Mouse (Mus musculus) liver, embryonic 12.5 days (tissue): ENCODE results near the gene Hdac7. TPM values are rescaled to one million over a fixed set of nuclear protein-coding genes. Genes with fewer than 3 reads are reported as not detected.

ENCODE experiments used
- ATAC-seq: fragments of 200-750 bp; cut with Nextera tagmentation; 2 replicates; pipeline ENCODE4 v1.8.0; 2017; ENCODE audit warnings: moderate number of reproducible peaks, mild to moderate bottlenecking, moderate library complexity
- H3K27ac ChIP-seq: fragments of 300-500 bp; sonication (generic); 2 replicates; pipeline ENCODE4 v1.5.1; 2016; ENCODE audit warnings: mild to moderate bottlenecking
- H3K27me3 ChIP-seq: fragments of 300-500 bp; sonication (generic); replicated peaks from 2 replicates; pipeline ENCODE4 v1.6.1; 2016; ENCODE audit warnings: mild to moderate bottlenecking, moderate library complexity
- H3K36me3 ChIP-seq: fragments of 300-500 bp; sonication (generic); 2 replicates; pipeline ENCODE4 v1.6.1; 2016; ENCODE audit warnings: mild to moderate bottlenecking, moderate library complexity
- H3K4me1 ChIP-seq: fragments of 300-500 bp; sonication (generic); 2 replicates; pipeline ENCODE4 v1.6.1; 2016
- H3K4me2 ChIP-seq: fragments of 300-500 bp; sonication (generic); 2 replicates; pipeline ENCODE4 v1.6.1; 2016; ENCODE audit warnings: mild to moderate bottlenecking, moderate library complexity
- H3K4me3 ChIP-seq: fragments of 300-500 bp; sonication (generic); 2 replicates; pipeline ENCODE4 v1.5.1; 2016; ENCODE audit warnings: mild to moderate bottlenecking, moderate library complexity
- H3K9ac ChIP-seq: fragments of 300-500 bp; sonication (generic); 2 replicates; pipeline ENCODE4 v1.6.1; 2016; ENCODE audit warnings: mild to moderate bottlenecking, moderate library complexity
- H3K9me3 ChIP-seq: fragments of 300-500 bp; sonication (generic); replicated peaks from 2 replicates; pipeline ENCODE4 v1.6.1; 2016; ENCODE audit warnings: mild to moderate bottlenecking, moderate library complexity
- WGBS: fragments of 180-500 bp; shearing (Covaris S2); methylation state at CpG from one replicate; pipeline ENCODE4 v1.1.7; 2016; ENCODE audit not compliant: insufficient replicate concordance; 5-methylcytosine and 5-hydroxymethylcytosine counted together
- polyA plus RNA-seq: library from polyadenylated mRNA; unstranded; fragments of >200 nt; fragmentation: Nextera tagmentation; extraction: Ambion mirVana; gene quantifications from 2 replicates; pipeline ENCODE4 v1.2.1, GENCODE M21; 2016

Gene Hdac7
- polyA plus RNA-seq, 1 experiment from 2014 or later = 14.3 TPM

DNA sequence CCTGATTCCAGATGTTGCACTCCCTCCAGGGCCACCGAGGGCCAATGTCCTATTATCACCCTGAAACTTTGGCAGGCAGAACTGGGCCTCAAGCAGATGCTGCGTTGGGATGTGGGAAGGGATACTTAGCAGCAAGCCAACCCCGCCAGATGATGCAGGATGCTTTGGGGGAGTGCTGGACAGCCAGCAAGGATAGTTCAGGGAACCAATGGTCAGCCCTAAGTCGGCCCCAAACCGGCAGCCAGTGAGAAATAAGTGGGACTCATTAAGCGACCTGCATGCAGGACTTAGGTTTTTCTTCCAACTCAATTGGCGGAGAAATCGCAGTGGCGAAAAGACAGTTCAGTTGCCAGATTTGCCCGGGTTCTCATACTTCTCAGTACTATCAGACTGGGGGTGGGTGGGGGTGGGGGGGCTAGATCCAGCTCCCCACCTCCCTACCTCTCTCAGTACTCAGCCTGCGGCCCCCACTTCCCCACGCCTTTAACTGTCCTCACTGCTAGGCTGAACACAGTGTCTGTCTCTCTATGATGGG lies 14.0 kb downstream of the Hdac7 start:
- WGBS = 16% methylated on average over 12 of the region's 12 CpGs

GRCm38 (mm10) chr15:97829432-97829831 lies 14.9 kb downstream of the Hdac7 start:
- H3K36me3 ChIP-seq = no peaks in the 10 kb centered on the region
- H3K9ac ChIP-seq = peak overlapping the region; percentile 1; the same call in 1 of the 2 replicates
- H3K27ac ChIP-seq = no peak overlapping the region
- H3K4me3 ChIP-seq = peak overlapping the region; percentile 76
- H3K4me2 ChIP-seq = peak overlapping the region; percentile 97
- no peak for ATAC-seq
- H3K27me3 ChIP-seq = peaks cover 44% of the 10 kb centered on the region
- H3K9me3 ChIP-seq = no peaks in the 10 kb centered on the region
- peaks cover 90% of the 10 kb centered on the region for H3K4me1 ChIP-seq
- 26% methylated on average over 2 of the region's 2 CpGs for WGBS

More for the DNA sequence above, 14.0 kb downstream of the Hdac7 start:
- H3K27me3 ChIP-seq = peaks cover 44% of the 10 kb centered on the region
- peak overlapping the region; percentile 76 for H3K4me3 ChIP-seq
- H3K9me3 ChIP-seq = no peaks in the 10 kb centered on the region
- H3K4me2 ChIP-seq = peak overlapping the region; percentile 97
- H3K4me1 ChIP-seq = peaks cover 81% of the 10 kb centered on the region
- peak overlapping the region; percentile 80 for H3K27ac ChIP-seq
- H3K9ac ChIP-seq = peak overlapping the region; percentile 80; the same call in 1 of the 2 replicates
- no peak; the same call in 1 of the 2 replicates for ATAC-seq
- no peaks in the 10 kb centered on the region for H3K36me3 ChIP-seq

GRCm38 (mm10) chr15:97828901-97829338 lies 15.4 kb downstream of the Hdac7 start:
- ATAC-seq = no peak
- Histone ChIP-seq H3K4me2 (peak overlapping the region; percentile 97), H3K27ac (peak overlapping the region; percentile 53; the same call in 1 of the 2 replicates), H3K27me3 (peaks cover 42% of the 10 kb centered on the region), H3K9ac (no peak overlapping the region), H3K36me3 (peaks cover 4% of the 10 kb centered on the region), H3K9me3 (no peaks in the 10 kb centered on the region), H3K4me3 (peak overlapping the region; percentile 76; the same call in 1 of the 2 replicates), H3K4me1 (peaks cover 95% of the 10 kb centered on the region)
- WGBS = 29% methylated on average over 5 of the region's 5 CpGs

DNA sequence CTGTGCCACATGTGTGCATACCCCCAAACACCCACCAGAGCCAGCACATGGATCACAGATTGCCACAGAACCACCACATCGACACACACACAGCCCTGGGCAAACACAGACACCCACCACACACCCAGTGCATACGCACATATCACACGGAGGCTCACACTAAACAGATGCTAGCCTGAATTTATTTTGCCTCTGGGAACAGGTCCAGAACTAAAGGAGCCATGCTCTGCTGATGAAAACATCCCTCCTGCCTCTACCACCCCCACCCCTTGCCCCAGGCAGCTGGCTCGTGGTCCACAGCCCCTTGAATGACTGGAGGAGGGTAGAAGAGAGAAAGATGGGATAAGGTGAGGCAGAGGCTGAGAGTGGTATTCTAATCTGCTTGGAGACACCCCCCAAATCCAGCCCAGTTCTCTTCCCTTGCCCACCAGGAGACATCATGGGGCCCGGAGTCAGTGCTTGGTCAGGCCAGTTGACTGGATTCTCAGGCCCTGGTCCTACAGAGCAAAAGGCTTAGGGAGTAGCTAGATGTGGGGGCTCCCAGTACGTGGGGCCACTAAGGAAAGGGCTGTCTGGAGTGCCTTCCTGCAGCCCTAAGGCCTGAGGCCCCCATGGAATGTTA lies 16.0 kb downstream of the Hdac7 start:
- WGBS = 46% methylated on average over 6 of the region's 6 CpGs
- H3K27ac ChIP-seq = peak overlapping the region; percentile 53
- 0 out of 2 replicates have a peak overlapping the region, but pooled peaks have one; percentile 18 for H3K9ac ChIP-seq
- H3K4me1 ChIP-seq = peaks cover 96% of the 10 kb centered on the region
- H3K9me3 ChIP-seq = no peaks in the 10 kb centered on the region
- H3K4me2 ChIP-seq = peak overlapping the region; percentile 97
- peak overlapping the region; percentile 4; the same call in 1 of the 2 replicates for H3K4me3 ChIP-seq
- no peak for ATAC-seq
- H3K27me3 ChIP-seq = peaks cover 36% of the 10 kb centered on the region
- peaks cover 8% of the 10 kb centered on the region for H3K36me3 ChIP-seq

DNA sequence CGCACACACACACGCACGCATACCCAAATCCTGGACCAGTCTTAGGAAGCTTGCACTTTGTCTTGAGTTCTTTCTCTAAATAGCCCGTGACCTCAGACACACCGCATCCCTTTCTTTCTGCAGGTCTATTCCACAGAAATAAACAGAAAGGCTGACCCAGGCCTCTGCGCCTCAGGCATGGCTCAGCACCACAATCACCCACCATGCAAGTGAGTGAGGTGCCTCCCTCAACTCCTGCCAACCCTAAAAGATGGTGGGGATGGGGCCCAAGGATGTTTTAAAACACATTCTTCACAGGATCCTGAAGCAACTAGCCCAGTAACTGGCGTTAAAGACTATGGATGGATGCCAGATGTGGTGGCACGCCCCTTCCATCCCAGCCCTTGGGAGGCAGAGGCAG lies 16.9 kb downstream of the Hdac7 start:
- Histone ChIP-seq H3K9ac (no peak overlapping the region), H3K9me3 (no peaks in the 10 kb centered on the region), H3K36me3 (peaks cover 8% of the 10 kb centered on the region), H3K27ac (no peak overlapping the region), H3K4me3 (no peak overlapping the region), H3K4me1 (peaks cover 96% of the 10 kb centered on the region), H3K27me3 (peaks cover 27% of the 10 kb centered on the region), H3K4me2 (peak overlapping the region; percentile 88; the same call in 1 of the 2 replicates)
- WGBS = 78% methylated on average over 8 of the region's 8 CpGs
- ATAC-seq = no peak

DNA sequence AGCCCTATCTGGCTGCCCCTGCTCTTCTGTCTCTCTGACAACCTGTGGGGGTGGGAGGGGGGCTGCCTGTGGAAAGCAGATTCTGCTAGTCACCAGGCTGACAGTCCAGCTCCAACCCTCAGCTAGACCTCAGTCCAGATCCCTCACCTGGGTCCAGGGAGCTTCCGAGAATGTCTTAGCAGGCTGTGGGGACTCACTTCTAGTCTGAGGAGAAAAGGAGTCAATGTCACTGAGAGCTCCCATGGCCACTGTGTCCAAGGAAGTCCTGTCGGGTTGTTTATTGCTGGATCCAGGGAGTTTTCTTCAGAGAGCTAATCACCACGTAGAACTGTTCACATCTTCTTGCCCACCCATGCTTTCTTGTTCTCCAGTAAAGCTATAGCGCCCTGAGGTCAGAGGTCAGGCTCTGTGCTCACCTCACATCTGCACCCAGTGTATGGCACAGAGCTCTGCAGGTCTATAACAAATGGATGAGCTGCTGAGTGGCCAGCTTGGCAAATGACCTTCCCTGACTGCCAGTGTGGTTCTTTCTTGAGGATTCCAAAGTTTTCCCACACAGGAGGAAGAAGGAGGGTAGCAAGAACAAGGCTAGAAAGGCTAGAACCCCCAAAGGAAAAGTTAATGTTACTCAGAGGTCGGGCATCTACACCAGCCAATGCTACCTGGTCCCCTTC lies 17.6 kb downstream of the Hdac7 start:
- H3K4me2 ChIP-seq = peak overlapping the region; percentile 88
- peaks cover 96% of the 10 kb centered on the region for H3K4me1 ChIP-seq
- ATAC-seq = no peak
- H3K27me3 ChIP-seq = peaks cover 20% of the 10 kb centered on the region
- WGBS = 46% methylated on average over 5 of the region's 5 CpGs
- peaks cover 8% of the 10 kb centered on the region for H3K36me3 ChIP-seq
- peak overlapping the region; percentile 59 for H3K4me3 ChIP-seq
- H3K9me3 ChIP-seq = no peaks in the 10 kb centered on the region
- peak overlapping the region; percentile 78 for H3K27ac ChIP-seq
- H3K9ac ChIP-seq = peak overlapping the region; percentile 25; the same call in 1 of the 2 replicates

DNA sequence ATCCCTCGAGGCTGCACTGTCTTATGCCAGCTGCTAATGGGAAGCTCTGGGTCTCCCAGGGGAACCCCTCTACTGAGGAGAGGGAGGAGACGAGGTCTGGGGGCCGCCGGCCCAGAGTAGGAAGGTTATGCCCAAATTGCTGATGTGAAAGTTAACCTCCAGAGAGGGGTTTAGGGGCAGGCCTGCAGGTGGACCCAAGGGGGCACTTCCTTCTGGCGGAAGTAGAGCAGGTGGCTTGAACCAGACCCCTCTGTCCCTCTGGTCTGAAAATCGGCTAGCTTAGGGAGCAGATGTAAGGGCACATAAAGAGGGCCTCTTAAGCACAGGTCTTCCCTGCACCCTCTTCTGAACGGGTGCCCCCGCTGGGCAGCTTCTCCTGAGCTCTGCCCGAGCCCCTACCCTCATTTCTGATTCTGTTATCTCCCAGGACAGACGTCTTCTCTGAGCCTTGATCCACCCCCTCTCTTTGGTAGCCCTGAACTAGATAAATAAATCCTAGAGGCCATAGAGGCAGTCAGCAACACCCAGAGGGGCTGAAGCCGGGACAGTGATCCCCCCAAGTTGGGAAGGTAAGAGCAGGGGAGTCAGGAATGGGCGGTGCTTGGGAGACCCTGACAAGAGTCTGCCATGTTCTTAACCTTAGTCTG lies 18.2 kb downstream of the Hdac7 start:
- Histone ChIP-seq H3K9ac (peak overlapping the region; percentile 70), H3K4me1 (peaks cover 96% of the 10 kb centered on the region), H3K9me3 (no peaks in the 10 kb centered on the region), H3K4me3 (peak overlapping the region; percentile 59), H3K27me3 (peaks cover 13% of the 10 kb centered on the region), H3K4me2 (peak overlapping the region; percentile 88), H3K27ac (peak overlapping the region; percentile 78), H3K36me3 (peaks cover 8% of the 10 kb centered on the region)
- peak; percentile 25; the same call in 1 of the 2 replicates for ATAC-seq
- 15% methylated on average over 12 of the region's 12 CpGs for WGBS

- Histone ChIP-seq H3K9me3 (no peaks in the 10 kb centered on the region), H3K4me2 (peak overlapping the region; percentile 88), H3K27ac (peak overlapping the region; percentile 78), H3K36me3 (peaks cover 13% of the 10 kb centered on the region), H3K4me3 (peak overlapping the region; percentile 59), H3K27me3 (peaks cover 6% of the 10 kb centered on the region), H3K9ac (peak overlapping the region; percentile 70), H3K4me1 (peaks cover 96% of the 10 kb centered on the region)
- peak; percentile 79 for ATAC-seq
- WGBS = 8% methylated on average over 29 of the region's 29 CpGs
Measured at GRCm38 (mm10) chr15:97825071-97825940, 19.0 kb downstream of the Hdac7 start.

DNA sequence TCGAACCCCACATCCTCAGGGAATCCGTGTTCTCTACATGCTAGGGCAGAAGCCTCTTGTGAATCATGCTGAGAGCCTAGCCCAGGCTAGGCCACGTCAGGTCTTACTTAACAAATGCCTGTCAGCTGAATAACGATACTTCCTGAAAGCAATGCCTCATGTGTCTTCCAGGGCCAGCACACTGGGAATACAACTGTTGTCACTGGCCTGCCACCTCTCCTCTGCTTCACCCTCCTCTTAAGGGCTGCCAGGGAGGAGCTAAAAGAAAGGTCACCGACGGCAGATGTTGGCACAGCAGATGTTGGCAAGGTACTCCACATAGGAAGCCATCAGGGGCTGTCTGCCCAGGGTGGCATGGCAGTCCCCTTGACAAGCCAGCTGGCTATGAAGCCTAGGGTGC lies 20.3 kb downstream of the Hdac7 start:
- H3K9ac ChIP-seq = no peak overlapping the region
- peaks cover 91% of the 10 kb centered on the region for H3K4me1 ChIP-seq

DNA sequence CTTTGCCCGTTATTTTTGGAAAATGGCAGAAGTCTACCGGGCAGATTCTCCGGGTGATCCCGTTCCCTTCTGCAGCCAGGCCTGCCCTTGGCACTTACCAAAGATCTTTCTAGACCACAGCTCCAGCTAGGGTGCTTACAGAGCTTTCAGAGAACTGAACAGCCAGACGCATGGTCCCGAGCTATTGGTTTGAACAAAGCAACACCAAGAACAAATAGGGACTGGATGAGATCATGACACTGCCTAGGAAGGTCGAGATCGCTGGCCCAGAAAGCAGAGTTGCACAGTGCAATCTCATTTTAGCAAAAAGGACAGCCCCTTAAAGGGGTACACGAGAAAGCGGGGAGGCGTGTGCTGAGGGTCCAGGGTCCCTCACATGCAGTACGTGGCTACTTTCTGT lies 20.8 kb downstream of the Hdac7 start:
- Histone ChIP-seq H3K27ac (no peak overlapping the region), H3K4me1 (peaks cover 85% of the 10 kb centered on the region), H3K9me3 (no peaks in the 10 kb centered on the region), H3K36me3 (peaks cover 15% of the 10 kb centered on the region), H3K4me3 (no peak overlapping the region), H3K9ac (no peak overlapping the region), H3K4me2 (no peak overlapping the region), H3K27me3 (no peaks in the 10 kb centered on the region)
- 81% methylated on average over 12 of the region's 12 CpGs for WGBS
- no peak for ATAC-seq

More for the DNA sequence above, 20.3 kb downstream of the Hdac7 start:
- Histone ChIP-seq H3K36me3 (peaks cover 15% of the 10 kb centered on the region), H3K9me3 (no peaks in the 10 kb centered on the region), H3K4me2 (no peak overlapping the region), H3K27me3 (no peaks in the 10 kb centered on the region), H3K4me3 (no peak overlapping the region), H3K27ac (no peak overlapping the region)
- ATAC-seq = no peak
- 70% methylated on average over 6 of the region's 6 CpGs for WGBS
